Mouse (Mus musculus): ENCODE data around the gene E130311K13Rik.

The E130311K13Rik gene

DNA sequence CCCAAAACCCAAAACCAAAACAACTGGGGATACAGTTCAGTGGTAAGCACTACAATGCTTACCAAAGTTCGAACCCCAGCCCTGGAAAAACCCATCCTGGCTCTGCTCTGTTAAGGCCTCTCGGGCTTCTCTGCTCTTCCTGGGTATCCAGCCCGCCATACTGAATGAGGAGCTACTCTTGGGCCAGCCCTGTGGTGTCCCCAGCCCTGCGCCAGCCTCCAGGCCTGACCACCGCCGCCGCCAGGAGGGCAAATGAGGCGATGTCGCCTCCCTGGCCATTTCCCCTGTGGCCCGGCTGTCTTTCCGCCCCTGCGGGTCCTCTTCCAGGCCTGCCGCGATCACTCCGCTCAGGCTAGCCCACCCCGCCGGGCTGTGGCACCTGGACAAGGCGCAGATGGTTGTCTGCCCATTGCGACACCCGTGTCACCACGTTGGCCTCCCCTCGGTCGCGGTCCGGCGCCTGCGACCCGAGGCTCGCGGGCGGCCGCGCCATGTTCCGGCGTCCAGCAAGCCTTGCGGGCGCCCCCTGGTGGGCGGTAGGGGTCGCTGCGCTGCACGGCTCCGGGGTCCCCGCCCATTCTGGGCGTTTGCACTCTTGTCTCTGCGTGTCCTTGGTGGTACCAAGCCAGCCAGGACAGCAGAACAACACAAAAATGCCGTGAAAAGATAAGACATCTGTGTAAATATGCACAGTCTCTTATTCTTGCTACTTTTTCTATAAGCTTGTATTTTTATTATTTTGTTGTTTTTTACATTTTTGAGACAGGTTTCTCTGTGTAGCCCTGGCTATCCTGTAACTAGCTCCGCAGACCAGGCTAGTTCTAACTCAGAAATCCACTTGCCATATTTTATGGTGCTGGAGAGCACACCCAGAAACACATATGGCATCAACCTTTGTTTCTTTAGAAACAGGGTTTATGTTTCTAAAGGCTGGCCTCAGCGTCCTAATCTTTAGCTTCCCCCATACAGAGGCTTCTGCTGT is at the start of gene E130311K13Rik:
TSS of gene E130311K13Rik (minus strand) at position 595 of the 982 bp plus-strand sequence.
- peak; percentile 60 to 61 for DNase-seq

DNA sequence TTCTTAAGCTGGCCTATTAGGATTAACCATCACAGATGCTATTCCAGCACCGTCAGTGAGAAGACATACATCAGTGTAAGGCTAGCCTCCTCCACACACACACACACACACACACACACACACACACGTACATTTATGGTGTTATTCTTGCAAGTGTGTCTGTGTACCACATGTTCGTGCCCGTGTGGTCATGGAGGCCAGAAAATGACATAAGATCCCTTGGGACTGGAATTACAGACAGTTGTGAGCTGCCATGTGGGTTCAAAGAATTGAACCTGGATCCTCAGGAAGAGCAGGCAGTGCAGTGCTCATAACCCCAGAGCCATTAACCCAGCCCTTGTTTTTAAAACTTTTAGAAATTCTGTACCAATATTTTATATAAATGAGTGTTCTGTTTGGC is 48.6 kb upstream of the E130311K13Rik start:
- no peak for DNase-seq

DNA sequence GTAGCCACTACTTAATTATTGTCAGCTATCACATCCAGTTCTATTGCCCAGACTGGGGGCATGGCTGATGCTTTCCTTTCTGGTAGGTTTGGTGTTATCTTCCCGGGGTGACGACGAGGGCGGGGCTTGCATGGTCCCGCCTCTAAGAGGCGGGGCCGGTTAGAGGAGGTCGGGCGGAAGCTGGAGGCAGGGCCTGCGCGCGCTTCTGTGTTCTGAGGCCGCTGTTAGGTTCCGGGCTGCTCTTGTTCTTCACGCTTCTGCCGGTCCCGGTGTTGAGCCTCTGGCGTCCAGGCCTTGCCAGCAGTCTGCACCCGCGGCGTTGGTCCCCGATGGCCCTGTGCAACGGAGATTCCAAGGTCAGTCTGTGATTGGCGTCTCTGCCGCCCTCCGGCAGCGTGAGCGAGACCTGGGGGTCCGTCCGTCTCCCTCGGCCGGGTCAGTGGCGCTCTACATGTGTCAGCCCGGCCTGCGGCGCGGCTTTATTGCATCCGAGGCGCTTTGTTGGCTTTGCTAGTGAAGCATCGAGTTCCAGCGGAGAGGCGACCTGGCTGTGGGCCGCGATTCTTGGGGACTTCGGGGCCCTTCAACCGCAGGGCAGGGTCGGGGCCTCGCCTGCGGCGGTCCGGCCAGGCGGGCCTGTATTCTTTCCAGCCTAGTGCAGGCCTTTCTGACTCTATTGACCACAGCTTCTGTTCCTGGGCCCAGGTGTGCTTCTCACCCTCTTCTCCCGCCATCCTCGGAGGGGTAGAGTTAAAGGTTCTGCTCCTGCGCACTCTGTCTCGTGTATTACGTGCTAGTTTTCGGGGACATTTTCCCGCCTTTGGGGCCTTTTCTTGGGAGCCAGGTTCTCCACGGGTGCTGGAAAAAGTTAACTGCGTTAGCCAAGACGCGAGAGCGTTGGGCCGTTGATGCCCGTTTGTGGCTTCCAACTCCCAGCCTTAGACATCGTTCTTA is 47.0 kb upstream of the E130311K13Rik start, which contains the start of gene Gmps:
TSS of gene Gmps (plus strand) at position 152 of the 954 bp plus-strand sequence.
- DNase-seq = peak; percentile 87 to 91

DNA sequence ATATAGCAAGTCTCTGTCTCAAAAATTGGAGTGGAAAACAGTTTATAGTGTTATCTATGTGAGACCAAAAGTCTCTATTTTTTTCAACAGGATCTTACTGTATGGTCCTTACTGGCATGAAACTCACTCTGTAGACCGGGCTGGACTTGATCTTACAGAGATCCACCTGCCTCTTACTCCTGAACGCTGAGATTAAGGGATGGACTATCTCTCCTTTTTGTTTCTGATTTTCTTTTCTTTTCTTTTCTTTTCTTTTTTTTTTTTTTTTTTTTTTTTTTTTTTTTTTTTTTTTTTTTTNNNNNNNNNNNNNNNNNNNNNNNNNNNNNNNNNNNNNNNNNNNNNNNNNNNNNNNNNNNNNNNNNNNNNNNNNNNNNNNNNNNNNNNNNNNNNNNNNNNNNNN is 36.7 kb upstream of the E130311K13Rik start:
- DNase-seq = no peak

DNA sequence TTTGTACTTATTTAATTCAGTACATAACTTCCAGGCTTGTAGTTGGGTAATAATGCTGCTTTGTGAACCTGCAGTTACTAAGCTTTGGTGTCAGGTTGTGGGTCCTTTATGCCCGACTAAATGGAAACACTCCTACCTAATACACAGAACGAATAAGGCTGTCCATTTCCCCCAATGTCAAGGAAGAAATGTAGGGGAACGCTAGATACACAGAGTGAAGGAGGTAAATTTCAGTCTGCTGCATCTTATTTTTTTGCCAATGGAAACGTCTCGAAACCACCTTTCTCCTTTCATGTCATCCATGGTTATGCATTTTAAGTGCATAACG is 35.6 kb upstream of the E130311K13Rik start:
- no peak for DNase-seq

DNA sequence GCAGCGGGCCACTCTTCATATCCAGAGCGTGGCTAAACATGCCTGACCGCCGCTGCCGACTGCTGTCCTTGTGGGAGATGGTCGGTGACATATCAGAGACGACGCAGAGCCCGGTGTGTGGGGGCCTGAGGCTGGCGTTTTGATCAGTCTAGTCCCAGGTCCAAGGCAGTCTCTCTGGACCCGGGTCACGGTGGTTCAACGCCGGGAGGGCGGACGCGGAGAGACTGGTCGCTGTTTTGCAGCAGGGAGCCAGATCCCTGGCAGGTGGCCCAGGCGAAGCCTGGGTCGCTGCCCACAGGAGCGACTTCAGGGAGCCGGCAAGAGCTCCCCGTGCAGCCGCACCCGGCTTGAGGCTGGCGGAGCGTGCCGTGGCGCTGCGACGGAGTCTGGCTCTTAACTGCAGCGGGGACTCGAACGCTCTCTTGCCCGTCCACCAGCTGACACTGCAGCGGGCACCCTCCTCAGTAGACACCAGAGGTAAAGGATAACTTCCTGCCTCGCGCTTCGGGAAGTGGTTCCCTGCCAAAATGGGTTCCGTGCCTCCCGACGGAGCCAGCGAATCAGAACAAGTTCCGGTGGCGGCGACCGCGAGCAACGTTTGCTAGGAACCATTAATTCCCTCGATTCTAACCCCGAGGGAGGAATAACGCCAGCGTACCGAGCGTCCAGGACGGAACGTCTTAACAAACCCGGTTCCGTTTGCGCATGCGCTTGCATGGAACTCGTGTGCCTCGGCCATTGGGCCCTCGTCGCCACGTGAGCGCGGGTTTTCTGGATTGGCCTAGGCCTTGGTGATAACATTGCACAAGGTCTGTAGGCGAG is 35.0 kb upstream of the E130311K13Rik start, which contains the start of gene Slc33a1:
TSS of gene Slc33a1 (minus strand) at position 669 of the 822 bp plus-strand sequence.
- peak; percentile 91 to 94 for DNase-seq

DNA sequence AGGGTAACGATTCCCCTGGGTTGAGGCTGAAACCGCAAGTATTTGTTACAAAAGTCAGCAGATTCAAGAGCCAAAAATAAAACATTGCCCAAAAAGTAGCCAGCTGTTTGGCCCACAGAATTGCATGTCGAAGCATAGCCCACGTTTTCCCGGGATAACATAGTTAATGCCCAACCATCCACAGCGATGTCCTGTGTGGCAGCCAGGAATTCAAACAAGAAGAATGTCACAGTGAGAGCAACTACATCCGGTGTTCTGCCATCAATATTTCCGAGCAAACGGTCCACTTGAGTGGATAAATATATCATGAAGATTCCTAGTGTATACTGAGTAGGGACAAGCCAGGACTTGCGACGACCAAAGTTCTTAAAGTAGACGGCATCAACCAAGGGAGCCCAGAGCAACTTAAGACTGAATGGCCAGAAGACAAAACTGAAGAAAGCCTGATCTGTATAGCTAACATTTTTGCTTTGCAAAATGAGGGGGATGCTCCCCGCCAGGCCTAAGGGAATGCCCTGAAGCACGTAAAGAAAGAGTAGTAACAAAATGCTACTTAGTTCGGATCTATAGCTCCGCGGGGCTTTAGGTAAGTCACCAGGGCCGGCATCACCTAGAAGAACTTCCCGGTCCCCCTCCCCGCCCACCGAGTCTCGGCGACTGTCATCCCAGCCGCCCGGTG is 34.3 kb upstream of the E130311K13Rik start:
- DNase-seq = no peak

DNA sequence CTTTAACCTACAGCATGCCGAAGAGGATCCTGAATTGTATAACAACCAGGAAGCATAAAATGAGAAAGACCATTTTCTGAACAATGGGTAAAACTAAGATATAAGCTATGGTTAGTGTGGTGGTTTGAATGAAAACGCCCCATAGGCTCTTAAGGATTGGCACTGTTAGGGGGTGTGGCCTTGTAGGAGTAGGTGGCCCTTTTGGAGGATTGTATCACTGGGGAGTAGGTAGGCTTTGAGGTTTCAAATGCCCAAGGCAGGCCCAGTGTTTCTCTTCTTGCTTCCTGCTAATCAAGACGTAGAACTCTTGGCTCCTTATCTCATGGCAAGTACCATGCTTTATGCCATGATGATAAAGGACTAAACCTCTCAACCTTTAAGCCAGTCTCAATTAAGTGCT is 20.6 kb upstream of the E130311K13Rik start:
- no peak for DNase-seq

DNA sequence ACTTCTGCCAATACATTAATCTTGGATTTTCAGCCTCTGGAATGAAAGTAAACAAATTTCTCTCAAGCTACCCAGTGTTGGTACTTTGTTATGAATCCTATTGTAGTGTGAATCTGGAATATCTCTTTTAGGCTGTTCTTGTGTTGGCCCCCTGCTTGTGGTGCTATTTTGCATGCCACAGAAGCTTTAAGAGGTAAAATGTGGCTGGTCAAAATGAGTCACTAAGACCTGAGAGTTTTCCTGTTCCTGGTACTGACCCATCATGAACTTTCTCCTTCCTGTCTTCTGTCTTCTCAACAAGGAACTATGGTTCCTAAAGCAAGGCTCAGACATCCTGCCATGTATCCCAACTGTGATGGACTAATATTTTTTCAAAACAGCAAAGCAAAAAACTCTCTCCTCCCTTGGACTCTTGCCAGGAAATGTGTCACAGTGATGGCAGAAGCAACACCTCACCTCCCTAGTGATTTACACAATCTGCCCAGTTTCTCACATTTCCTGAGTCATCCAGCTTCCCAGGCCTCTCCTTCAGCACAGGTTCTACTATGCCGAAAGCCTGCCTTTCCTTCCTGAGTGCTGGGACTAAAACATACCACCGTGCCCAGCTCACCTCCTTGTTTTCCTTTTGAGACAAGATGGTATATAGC is 12.1 kb upstream of the E130311K13Rik start:
- no peak for DNase-seq

DNA sequence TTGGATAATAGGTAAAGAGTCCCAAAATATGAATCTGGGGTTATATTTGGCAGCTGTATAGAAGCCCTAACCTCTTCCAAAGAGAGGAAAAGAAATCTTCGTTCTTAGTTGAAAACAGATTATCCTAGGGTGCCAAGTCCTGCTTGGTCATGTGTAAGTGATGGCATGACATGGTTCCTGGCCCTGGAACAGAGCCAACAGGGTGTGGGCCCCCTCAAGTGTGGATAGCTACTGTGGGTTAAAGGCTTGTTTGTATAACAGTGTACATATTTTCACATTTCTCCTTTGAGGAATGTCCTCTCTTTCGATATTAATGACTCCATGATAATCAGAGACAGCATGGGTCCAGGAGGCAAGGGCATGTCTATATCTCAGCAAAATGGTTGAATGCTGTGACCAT is 9.7 kb upstream of the E130311K13Rik start:
- no peak for DNase-seq

DNA sequence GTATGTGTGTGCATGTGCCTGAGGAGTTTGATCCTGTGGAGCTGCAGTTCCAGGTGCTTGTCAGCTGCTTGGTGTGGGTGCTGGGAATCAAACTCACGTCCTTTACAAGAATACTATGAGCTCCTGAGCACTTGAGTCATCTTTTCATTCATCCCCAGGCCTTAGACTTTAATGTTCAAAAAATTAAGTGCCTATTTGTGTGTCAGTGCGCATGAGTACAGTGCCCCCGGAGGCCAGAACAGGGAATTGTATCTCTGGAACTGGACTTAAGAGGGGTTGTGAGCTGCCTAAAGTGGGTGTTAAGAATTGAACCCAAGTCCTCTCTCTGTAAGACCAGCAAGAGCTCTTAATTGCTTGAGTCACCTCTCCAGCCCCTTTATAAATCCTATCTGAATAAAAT is 9.6 kb downstream of the E130311K13Rik start:
- DNase-seq = no peak

DNA sequence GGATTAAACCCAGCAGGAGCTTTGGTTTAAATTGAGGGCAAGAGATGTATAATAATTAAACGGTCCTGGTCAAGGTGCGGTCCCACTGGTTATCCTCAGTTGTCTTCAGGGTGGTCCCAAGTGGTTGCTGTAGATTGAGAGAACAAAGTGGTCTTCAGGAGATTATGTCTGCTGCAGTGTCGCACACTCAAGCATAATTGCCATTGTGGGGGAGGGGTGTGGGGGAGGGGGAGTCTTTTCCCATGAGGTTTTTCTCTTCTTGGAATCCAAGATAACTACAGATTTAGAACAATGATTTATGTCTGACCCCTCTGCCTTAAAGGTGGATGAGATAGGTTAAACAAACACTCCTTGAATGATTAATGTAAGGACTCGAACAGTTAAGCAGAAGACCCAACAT is 19.0 kb downstream of the E130311K13Rik start:
- DNase-seq = no peak

DNA sequence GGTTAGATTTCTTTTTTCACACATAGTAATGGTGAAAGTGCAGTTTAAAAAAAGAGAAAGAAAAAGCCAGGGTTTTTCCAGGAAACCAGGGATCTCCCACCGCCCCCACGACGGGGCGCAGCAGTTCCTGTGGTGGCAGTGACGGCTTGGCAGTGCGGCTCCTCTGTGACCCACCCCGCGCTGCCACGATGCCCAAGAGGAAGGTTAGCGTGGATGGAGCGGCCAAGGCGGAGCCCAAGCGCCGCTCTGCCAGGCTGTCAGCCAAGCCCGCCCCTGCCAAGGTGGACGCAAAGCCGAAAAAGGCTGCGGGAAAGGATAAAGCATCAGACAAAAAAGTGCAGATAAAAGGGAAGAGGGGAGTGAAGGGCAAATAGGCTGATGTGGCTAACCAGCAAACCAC is 24.0 kb downstream of the E130311K13Rik start:
- no peak for DNase-seq

DNA sequence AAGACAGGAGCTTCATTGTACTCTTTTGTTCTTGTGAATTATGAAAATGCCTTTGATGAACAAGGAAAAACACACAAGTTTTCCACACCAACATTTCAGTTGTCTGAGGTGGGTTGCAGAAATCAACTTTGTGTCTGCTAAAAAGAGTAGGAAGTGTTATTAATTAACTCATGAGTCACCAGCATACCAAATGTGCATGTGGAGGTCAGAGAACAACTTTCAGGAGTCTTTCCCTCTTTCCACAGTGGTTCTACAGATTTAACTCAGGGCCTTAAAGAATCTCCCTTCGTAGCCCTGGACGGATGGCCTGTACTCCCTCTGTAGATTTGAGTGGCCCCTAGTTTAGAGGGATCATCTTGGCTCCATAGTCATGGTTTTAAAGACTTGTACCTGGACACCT is 25.1 kb downstream of the E130311K13Rik start:
- no peak for DNase-seq

DNA sequence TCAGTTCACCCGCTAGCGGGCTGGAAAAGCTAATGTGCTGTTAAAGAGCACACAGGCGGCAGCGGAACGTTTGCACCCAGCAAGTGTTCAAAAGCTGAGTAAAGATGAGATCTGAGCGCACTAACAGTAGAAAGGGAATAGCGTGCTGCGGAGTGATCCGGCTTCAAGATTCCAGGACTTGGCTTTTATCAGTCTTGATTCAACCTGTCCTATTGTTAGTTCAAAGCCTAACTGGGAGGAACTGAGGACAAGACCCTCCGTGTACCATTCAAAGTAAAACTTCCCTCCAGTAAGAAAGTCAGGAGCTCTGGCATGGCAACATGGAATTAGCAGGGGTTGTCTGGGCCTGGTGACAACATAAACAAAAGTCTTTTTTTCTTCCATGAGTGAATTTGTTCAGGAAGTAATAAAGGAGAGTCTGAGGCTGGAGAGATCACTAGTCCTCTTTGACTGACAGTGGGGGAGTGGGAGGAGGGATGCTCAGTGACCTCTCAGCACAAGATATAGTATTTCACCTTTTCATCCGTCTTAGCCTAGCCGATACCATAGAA is 29.2 kb downstream of the E130311K13Rik start:
- DNase-seq = no peak

DNA sequence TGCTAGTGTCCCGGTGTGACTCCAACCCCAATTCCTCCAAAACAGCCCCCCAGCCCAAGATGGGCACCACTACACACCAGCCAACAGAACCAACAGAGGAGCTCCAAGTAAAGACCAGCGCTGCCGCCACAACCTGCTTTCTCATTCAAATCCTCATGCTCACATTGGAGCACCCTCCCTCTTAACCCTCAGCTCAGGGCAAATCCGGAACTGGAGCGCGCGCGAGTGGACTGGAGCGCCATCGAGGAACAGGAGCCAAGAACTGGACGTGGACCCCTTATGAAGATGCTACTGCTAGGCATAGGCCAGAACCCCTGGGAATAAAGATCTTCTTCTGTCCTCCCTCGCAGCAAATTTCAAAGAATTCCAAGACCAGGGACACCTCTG is 30.0 kb downstream of the E130311K13Rik start, which contains the start of gene Plch1:
TSS of gene Plch1 (minus strand) at position 164 of the 387 bp plus-strand sequence.
- DNase-seq = no peak

DNA sequence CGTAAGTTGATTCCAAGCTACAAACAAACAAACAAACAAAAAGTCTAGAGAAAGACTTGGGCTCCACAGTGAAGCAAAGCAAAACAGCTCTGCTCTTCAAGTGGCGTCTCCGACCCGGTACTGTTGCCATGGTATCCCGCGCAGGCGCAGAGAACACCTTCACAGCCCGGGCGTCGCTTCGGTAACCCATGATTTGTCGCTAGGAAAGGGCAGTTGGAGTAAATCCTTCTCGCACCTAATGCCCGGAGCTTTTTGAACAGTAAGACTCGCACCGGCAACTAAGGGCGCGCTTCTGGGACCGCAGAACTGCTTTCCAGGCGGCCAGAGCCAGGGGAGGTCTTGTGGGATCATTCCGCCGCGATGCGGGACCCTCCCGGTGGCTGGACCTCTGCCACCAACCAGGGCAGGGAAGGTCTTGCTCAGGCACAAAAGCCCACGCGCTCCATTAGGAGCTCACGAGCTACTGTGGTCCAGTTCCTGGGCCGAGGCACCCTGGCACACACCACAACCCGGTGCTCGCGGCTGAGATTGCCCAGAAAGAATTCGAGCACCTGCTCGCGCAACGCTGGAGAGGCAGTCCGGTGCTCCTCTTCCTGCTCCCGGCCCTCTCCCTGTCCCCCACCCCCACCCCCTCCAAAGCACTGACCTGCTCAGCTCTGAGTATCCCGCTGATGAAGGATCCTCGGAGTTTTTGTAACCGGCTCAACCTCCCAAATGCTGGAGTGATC is 30.5 kb downstream of the E130311K13Rik start:
- DNase-seq = peak; percentile 12 to 14

DNA sequence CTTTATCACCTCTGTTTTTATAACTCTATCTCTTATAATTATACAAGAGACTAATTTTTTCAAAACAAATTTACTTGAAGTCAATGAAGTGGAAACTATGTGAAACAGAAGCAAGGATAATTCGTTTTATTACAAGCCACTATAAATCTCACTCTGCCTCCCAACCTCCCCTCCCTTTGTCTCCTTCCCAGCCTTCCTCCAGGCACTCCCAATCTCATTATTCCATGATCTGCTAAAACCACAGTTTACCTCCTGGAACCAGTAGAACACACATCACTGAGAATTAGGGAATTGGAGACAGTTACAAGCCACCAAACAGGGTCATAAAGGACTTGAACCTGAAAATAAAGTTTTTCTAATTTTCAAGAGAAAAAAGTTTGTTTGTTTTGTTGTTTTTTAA is 32.1 kb downstream of the E130311K13Rik start:
- no peak for DNase-seq

DNA sequence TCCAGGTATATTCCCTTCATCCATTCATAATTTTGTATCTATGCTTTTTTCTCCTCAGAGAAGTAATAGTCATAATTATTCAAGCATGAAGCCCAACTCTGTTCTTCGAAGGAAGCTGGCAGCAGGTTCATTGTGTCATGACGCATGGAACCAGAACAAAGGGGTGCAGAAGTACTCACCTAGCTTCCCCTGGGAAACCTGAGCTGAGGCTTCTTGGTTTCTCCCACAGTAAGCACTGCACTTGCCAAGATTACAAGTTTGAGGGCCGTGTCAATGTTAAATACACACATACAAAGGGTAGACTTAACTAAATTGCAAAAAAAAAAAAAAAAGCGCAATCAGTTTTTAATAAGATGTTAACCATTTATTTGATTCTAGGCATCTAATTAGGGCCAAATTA is 33.0 kb downstream of the E130311K13Rik start:
- DNase-seq = no peak

DNA sequence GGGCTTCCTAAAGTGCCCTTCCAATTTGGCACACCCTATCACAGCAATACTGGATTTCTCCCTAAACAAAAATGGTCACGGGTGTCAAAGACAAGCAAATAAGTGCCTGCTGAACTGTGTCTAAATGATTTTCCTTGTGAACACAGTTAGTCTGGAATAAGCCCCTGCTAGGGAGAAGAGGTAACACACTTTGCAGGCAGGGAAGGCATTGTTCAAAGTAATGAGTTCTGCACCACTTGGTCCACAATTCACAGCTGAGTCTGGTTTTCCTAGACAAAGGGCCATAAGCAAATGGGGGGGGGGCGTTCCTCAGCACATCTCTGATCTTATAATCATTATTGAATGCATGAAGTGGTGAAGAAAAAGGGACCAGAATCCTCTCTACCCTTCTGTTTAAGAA is 33.5 kb downstream of the E130311K13Rik start:
- DNase-seq = no peak
